Comparison of ENCODE assay signal across 9 mouse cellular contexts in the genomic region with DNA sequence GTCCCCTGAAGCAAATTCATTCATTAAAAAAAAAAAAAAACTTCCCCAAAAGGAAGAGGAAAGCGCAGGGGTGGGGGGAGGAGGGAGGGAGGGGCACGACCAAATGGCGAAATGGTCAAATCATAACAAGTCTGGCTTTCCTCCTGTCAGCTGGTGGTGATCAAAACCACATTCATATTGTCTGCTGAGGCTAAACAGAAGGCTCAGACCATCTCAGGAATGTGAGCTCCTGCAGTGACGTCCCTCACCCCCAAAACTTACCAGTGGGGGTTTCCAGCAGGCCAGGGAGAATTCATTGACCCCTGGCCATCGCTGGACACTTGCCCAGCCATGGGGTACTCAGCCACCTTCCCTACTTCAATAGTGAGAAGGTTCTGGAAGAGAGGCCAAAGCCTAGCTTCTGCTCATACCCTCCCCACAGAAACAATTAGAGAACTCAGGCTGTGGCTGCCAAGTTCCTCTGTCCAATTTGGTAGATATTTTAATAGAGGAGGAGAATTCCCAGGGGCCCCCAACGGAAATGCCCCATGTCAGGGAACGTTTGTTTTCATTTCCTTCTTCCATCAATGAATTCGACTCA.
DNase-seq lines count a peak whose midpoint lies in the region; ATAC-seq and TF ChIP-seq lines count a peak whose summit lies in the region.
"Had no signal": no experiment of that assay in that cellular context is flagged by ENCODE, and none has a peak within 500 bp of the region (broad histone marks: within the 10 kb centered on the region; RNA-seq: fewer than 3 reads in every experiment).

No protein-coding gene starts in this region.

- H3K27ac ChIP-seq in embryonic facial prominence, embryonic 12.5 days = peak overlapping the region; percentile 61
- 0 out of 2 replicates have a peak overlapping the region, but pooled peaks have one; percentile 53 for H3K27ac ChIP-seq in limb, embryonic 12.5 days
- H3K27ac ChIP-seq in small intestine, adult 2 months (ENCODE audit: insufficient read depth, low read depth, low read length) = peak overlapping the region; percentile 58; the same call in 1 of the 2 replicates

- no peak overlapping the region for H3K9ac ChIP-seq in embryonic facial prominence, embryonic 12.5 days
- no peak overlapping the region for H3K9ac ChIP-seq in limb, embryonic 12.5 days (replicated peaks)
- H3K9ac ChIP-seq: liver, embryonic 13.5 days had no signal

- no peak for TF ChIP-seq CTCF in small intestine, adult 2 months (IDR thresholded peaks at IDR 0.05; ENCODE audit: extremely low read depth, insufficient read length, insufficient replicate concordance, low read depth, low read length)

- ATAC-seq in embryonic facial prominence, embryonic 12.5 days (ENCODE audit: insufficient number of reproducible peaks, insufficient read depth, low FRiP score, low TSS enrichment) = no peak
- no peak for ATAC-seq in limb, embryonic 12.5 days (ENCODE audit: insufficient number of reproducible peaks, insufficient read depth, low FRiP score, low TSS enrichment, low read depth)

- H3K4me1 ChIP-seq in embryonic facial prominence, embryonic 12.5 days = peaks cover 66% of the 10 kb centered on the region
- peaks cover 66% of the 10 kb centered on the region for H3K4me1 ChIP-seq in limb, embryonic 12.5 days (replicated peaks)
- peaks cover 4% of the 10 kb centered on the region for H3K4me1 ChIP-seq in small intestine, adult 2 months (ENCODE audit: control insufficient read depth, insufficient read depth, insufficient read length, low read length)

- H3K4me3 ChIP-seq in embryonic facial prominence, embryonic 12.5 days = no peak overlapping the region
- H3K4me3 ChIP-seq in limb, embryonic 12.5 days (replicated peaks) = no peak overlapping the region
- no peak overlapping the region for H3K4me3 ChIP-seq in small intestine, adult 2 months (ENCODE audit: low read depth, low read length)
- H3K4me3 ChIP-seq: liver, embryonic 13.5 days had no signal

- no peaks in the 10 kb centered on the region for H3K9me3 ChIP-seq in embryonic facial prominence, embryonic 12.5 days
- no peaks in the 10 kb centered on the region for H3K9me3 ChIP-seq in limb, embryonic 12.5 days
- H3K9me3 ChIP-seq: liver, embryonic 13.5 days had no signal

- H3K36me3 ChIP-seq in embryonic facial prominence, embryonic 12.5 days = no peaks in the 10 kb centered on the region
- no peaks in the 10 kb centered on the region; the same call in 1 of the 2 replicates for H3K36me3 ChIP-seq in limb, embryonic 12.5 days
- H3K36me3 ChIP-seq in small intestine, adult 2 months (ENCODE audit: control insufficient read depth, insufficient read depth, low read length) = no peaks in the 10 kb centered on the region
- H3K36me3 ChIP-seq: liver, embryonic 13.5 days had no signal

- 10% methylated on average over 8 of the region's 8 CpGs for WGBS in embryonic facial prominence, embryonic 12.5 days
- 24% methylated on average over 8 of the region's 8 CpGs for WGBS in limb, embryonic 12.5 days
- WGBS in small intestine, adult 2 months = 58% methylated on average over 8 of the region's 8 CpGs

- 0 out of 2 replicates have a peak overlapping the region, but pooled peaks have one; percentile 3 for H3K4me2 ChIP-seq in embryonic facial prominence, embryonic 12.5 days (replicated peaks)
- no peak overlapping the region for H3K4me2 ChIP-seq in limb, embryonic 12.5 days
- H3K4me2 ChIP-seq: liver, embryonic 13.5 days had no signal

- TF ChIP-seq POLR2A in small intestine, adult 2 months (IDR thresholded peaks at IDR 0.05; ENCODE audit: low read depth, low read length) = no peak

- H3K27me3 ChIP-seq in embryonic facial prominence, embryonic 12.5 days = no peaks in the 10 kb centered on the region
- no peaks in the 10 kb centered on the region for H3K27me3 ChIP-seq in limb, embryonic 12.5 days
- H3K27me3 ChIP-seq in small intestine, adult 2 months (ENCODE audit: control insufficient read depth, insufficient read depth, low read length) = no peaks in the 10 kb centered on the region
- H3K27me3 ChIP-seq: liver, embryonic 13.5 days had no signal

- peak; percentile 83 for DNase-seq in 3T3-L1 (ENCODE audit: low read depth, low spot score)
- DNase-seq in heart, postnatal 4 days = peak; percentile 67
- no peak for DNase-seq in testis, postnatal 10 days (ENCODE audit: low spot score)
- no peak for DNase-seq in cerebellum, postnatal 25 days
- DNase-seq in T-cell, adult 2 months (ENCODE audit: low spot score) = no peak
- DNase-seq: liver, embryonic 13.5 days had no signal

Comparison
In these comparisons a context has a peak if more than half of its experiments do, and no peak if none do; other contexts are left out.
1. DNase-seq: peak in 3T3-L1 (single experiment) and heart, postnatal 4 days (single experiment); none in testis, postnatal 10 days (single experiment), cerebellum, postnatal 25 days (0 of 2) and T-cell, adult 2 months (single experiment).
2. Peak in every context shown above with its lines, with median percentiles within 50 percentile points of each other: H3K27ac ChIP-seq.